Mouse (Mus musculus) neural tube, embryonic 14.5 days (tissue): ENCODE measurements around the gene Fam71b. TPM values are rescaled to one million over a fixed set of nuclear protein-coding genes. Genes with fewer than 3 reads are reported as not detected.

Experiments used
- ATAC-seq: fragments of 200-750 bp; cut with Nextera tagmentation; 2 replicates; pipeline ENCODE4 v1.8.0; 2017; ENCODE audit warnings: low read depth, mild to moderate bottlenecking, moderate TSS enrichment, moderate library complexity
- H3K27ac ChIP-seq: fragments of 300-500 bp; sonication (generic); 2 replicates; pipeline ENCODE4 v1.5.1; 2014; ENCODE audit warnings: low read depth, mild to moderate bottlenecking, control low read depth, low read length, moderate library complexity, mixed read lengths
- H3K27me3 ChIP-seq: fragments of 300-500 bp; sonication (generic); 2 replicates; pipeline ENCODE4 v1.6.1; 2014; ENCODE audit warnings: low read length; ENCODE audit not compliant: control insufficient read depth, insufficient read depth
- H3K36me3 ChIP-seq: fragments of 300-500 bp; sonication (generic); 2 replicates; pipeline ENCODE4 v1.6.1; 2014; ENCODE audit warnings: low read length, mixed read lengths; ENCODE audit not compliant: control insufficient read depth, insufficient read depth
- H3K4me1 ChIP-seq: fragments of 300-500 bp; sonication (generic); 2 replicates; pipeline ENCODE4 v1.6.1; 2014; ENCODE audit warnings: low read length; ENCODE audit not compliant: control insufficient read depth, insufficient read depth
- H3K4me2 ChIP-seq: fragments of 300-500 bp; sonication (generic); 2 replicates; pipeline ENCODE4 v1.6.1; 2014; ENCODE audit warnings: mild to moderate bottlenecking, low read depth, low read length, control low read depth
- H3K4me3 ChIP-seq: fragments of 300-500 bp; sonication (generic); 2 replicates; pipeline ENCODE4 v1.5.1; 2014; ENCODE audit warnings: low read depth, low read length, control low read depth, mixed read lengths
- H3K9ac ChIP-seq: fragments of 300-500 bp; sonication (generic); replicated peaks from 2 replicates; pipeline ENCODE4 v1.6.1; 2014; ENCODE audit warnings: low read depth, mild to moderate bottlenecking, control low read depth, low read length, mixed read lengths
- H3K9me3 ChIP-seq: fragments of 300-500 bp; sonication (generic); 2 replicates; pipeline ENCODE4 v1.6.1; 2016; ENCODE audit warnings: low read length; ENCODE audit not compliant: control insufficient read depth
- WGBS: fragments of 180-500 bp; shearing (Covaris S2); extraction: QIAGEN DNeasy Blood & Tissue Kit; methylation state at CpG from one replicate; pipeline ENCODE4 v1.1.7; 2014; 5-methylcytosine and 5-hydroxymethylcytosine counted together
- polyA plus RNA-seq: library from polyadenylated mRNA; unstranded; fragments of >200 nt; fragmentation: Nextera tagmentation; extraction: Ambion mirVana; gene quantifications from 2 replicates; pipeline ENCODE4 v1.2.1, GENCODE M21; 2014

Gene Fam71b
- polyA plus RNA-seq, 1 experiment from 2014 or later, result not detected

DNA sequence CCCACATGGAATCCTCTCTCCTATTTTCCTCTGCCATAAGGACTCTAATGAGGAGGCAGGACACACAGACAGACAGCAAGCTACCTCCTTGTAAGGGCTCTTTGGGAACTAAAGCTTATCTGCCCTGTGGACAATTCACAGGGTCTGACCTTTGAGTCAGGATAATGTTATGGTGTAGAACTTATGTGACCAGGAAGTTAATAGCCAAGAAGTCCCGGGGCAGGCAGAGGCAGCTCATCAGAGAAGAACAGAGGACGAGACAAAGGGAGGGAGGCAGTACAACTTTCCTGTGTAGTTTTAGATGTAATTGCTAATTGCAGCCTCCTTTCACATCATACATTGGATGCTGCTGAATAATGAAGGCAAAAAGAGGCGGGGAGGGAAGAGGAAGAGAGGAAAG, 5.7 kb upstream of the Fam71b start:
- H3K4me1 ChIP-seq, result no peaks in the 10 kb centered on the region
- no peak overlapping the region for H3K9ac ChIP-seq
- H3K4me3 ChIP-seq, result no peak overlapping the region
- H3K36me3 ChIP-seq, result no peaks in the 10 kb centered on the region
- H3K4me2 ChIP-seq, result no peak overlapping the region
- 40% methylated on average over 3 of the region's 3 CpGs for WGBS
- no peak overlapping the region for H3K27ac ChIP-seq
- no peaks in the 10 kb centered on the region for H3K27me3 ChIP-seq
- H3K9me3 ChIP-seq, result no peaks in the 10 kb centered on the region
- no peak for ATAC-seq

- ATAC-seq, result no peak
- H3K27me3 ChIP-seq, result no peaks in the 10 kb centered on the region
- 87% methylated on average over 7 of the region's 7 CpGs for WGBS
Observed at GRCm38 (mm10) chr11:46392890-46393289, 3.5 kb upstream of the Fam71b start.

GRCm38 (mm10) chr11:46393413-46393812, 2.9 kb upstream of the Fam71b start:
- H3K4me3 ChIP-seq, result no peak overlapping the region
- WGBS, result 89% methylated on average over 4 of the region's 4 CpGs
- no peak for ATAC-seq

More at GRCm38 (mm10) chr11:46392890-46393289, 3.5 kb upstream of the Fam71b start:
- no peaks in the 10 kb centered on the region for H3K4me1 ChIP-seq
- H3K4me2 ChIP-seq, result no peak overlapping the region
- no peaks in the 10 kb centered on the region for H3K36me3 ChIP-seq
- no peaks in the 10 kb centered on the region for H3K9me3 ChIP-seq
- no peak overlapping the region for H3K27ac ChIP-seq
- no peak overlapping the region for H3K9ac ChIP-seq
- H3K4me3 ChIP-seq, result no peak overlapping the region

GRCm38 (mm10) chr11:46395088-46395487, 1.3 kb upstream of the Fam71b start:
- ATAC-seq, result no peak
- H3K27me3 ChIP-seq, result no peaks in the 10 kb centered on the region
- H3K4me1 ChIP-seq, result no peaks in the 10 kb centered on the region
- 92% methylated on average over 2 of the region's 2 CpGs for WGBS
- H3K36me3 ChIP-seq, result no peaks in the 10 kb centered on the region
- no peak overlapping the region for H3K27ac ChIP-seq
- no peaks in the 10 kb centered on the region for H3K9me3 ChIP-seq
- H3K4me2 ChIP-seq, result no peak overlapping the region
- no peak overlapping the region for H3K9ac ChIP-seq
- H3K4me3 ChIP-seq, result no peak overlapping the region

More at GRCm38 (mm10) chr11:46393413-46393812, 2.9 kb upstream of the Fam71b start:
- no peak overlapping the region for H3K9ac ChIP-seq
- H3K36me3 ChIP-seq, result no peaks in the 10 kb centered on the region
- no peaks in the 10 kb centered on the region for H3K9me3 ChIP-seq
- H3K27me3 ChIP-seq, result no peaks in the 10 kb centered on the region
- H3K27ac ChIP-seq, result no peak overlapping the region
- no peaks in the 10 kb centered on the region for H3K4me1 ChIP-seq
- H3K4me2 ChIP-seq, result no peak overlapping the region

DNA sequence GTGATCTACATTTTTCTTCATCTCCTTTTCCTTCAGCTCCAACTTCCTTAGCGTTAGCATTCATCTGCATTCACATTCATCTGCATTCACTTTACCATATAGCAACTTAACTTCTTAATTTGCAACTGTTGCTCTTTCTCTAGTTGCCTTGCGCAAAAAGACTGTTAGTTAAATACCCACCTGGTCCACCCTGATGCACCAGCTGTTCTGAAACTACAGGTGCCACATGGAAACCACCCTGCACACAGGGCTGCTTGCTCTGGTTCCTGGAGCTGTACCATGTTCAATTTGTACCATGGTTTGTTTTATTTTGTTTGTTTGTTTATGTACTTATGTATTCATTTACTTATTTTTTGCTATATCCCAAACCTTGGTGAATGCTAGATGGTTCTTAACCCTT, 661 bp upstream of the Fam71b start:
- Histone ChIP-seq H3K9ac (no peak overlapping the region), H3K27me3 (no peaks in the 10 kb centered on the region), H3K27ac (no peak overlapping the region), H3K36me3 (no peaks in the 10 kb centered on the region), H3K9me3 (no peaks in the 10 kb centered on the region), H3K4me1 (no peaks in the 10 kb centered on the region), H3K4me3 (no peak overlapping the region), H3K4me2 (no peak overlapping the region)
- no peak for ATAC-seq
- WGBS, result 95% methylated on average over 2 of the region's 2 CpGs

DNA sequence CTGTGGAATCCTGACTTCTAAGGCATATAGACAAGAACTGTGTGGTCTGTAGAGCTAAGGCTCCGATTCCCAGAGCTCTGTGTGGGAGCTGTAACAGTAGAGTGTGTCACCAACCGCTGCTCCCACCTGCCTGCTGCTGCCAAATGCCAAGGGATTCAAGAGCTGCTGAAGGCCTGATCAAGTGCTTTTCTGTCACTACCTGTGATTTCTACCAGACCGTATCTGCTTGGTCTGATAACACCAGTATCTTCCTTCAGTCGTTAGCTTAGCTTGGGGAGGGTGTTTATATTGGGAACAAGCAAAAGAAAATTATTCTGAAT, 461 bp downstream of the Fam71b start:
- Histone ChIP-seq H3K36me3 (no peaks in the 10 kb centered on the region), H3K4me2 (no peak overlapping the region), H3K27me3 (no peaks in the 10 kb centered on the region), H3K27ac (no peak overlapping the region), H3K9me3 (no peaks in the 10 kb centered on the region), H3K9ac (no peak overlapping the region), H3K4me1 (no peaks in the 10 kb centered on the region), H3K4me3 (no peak overlapping the region)
- 88% methylated on average over 4 of the region's 4 CpGs for whole genome bisulfite sequencing
- ATAC-seq, result no peak

DNA sequence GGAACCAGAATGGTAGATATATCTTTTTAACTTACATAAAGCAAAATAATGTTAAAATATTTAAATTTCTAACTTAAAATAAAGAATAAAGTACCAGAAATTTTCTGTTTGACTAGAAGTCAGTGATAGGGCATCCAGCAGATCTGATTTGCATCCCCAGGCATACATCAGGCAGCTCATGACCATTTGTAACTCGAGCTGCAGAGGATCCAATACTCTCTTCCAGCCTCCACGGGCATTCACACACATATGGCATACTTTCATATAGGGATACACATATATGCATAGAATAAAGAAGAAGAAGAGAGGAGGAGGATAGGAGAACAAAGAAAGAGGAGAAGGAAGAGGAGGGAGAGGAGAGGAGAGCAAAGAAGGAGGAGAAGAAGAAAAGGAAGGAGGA, 1.5 kb downstream of the Fam71b start:
- no peak for ATAC-seq
- Histone ChIP-seq H3K9ac (no peak overlapping the region), H3K4me2 (no peak overlapping the region), H3K27ac (no peak overlapping the region), H3K9me3 (no peaks in the 10 kb centered on the region), H3K4me3 (no peak overlapping the region), H3K27me3 (no peaks in the 10 kb centered on the region), H3K4me1 (no peaks in the 10 kb centered on the region), H3K36me3 (no peaks in the 10 kb centered on the region)
- WGBS, result 68% methylated on average over 2 of the region's 2 CpGs

DNA sequence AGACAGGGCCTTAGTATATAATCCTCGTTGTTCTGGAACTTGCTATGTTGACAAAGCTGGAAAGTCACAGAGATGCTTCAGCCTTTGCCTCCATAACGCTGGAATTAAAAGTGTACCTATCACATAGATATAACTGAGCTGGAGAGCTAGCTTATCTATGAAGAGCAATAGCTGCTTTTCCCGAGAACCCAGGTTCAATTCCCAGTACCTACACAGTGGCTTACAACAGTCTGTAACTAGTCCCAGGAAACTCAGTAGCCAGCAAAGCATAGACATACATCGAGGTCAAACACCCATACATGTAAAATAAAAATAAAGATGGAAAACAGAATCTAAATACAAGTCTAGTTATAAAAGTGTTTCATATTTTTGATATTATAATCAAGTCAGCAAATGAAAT, 2.1 kb downstream of the Fam71b start:
- H3K36me3 ChIP-seq, result no peaks in the 10 kb centered on the region
- no peaks in the 10 kb centered on the region for H3K9me3 ChIP-seq
- 88% methylated on average over 4 of the region's 4 CpGs for WGBS
- H3K9ac ChIP-seq, result no peak overlapping the region
- no peaks in the 10 kb centered on the region for H3K4me1 ChIP-seq
- no peak overlapping the region for H3K27ac ChIP-seq
- no peak overlapping the region for H3K4me3 ChIP-seq
- no peak overlapping the region for H3K4me2 ChIP-seq
- no peak for ATAC-seq
- H3K27me3 ChIP-seq, result no peaks in the 10 kb centered on the region

- Histone ChIP-seq H3K27ac (no peak overlapping the region), H3K9me3 (no peaks in the 10 kb centered on the region), H3K4me2 (no peak overlapping the region), H3K9ac (no peak overlapping the region), H3K27me3 (no peaks in the 10 kb centered on the region), H3K36me3 (no peaks in the 10 kb centered on the region), H3K4me1 (no peaks in the 10 kb centered on the region), H3K4me3 (no peak overlapping the region)
- WGBS, result 76% methylated on average over 5 of the region's 5 CpGs
- ATAC-seq, result no peak
Observed at GRCm38 (mm10) chr11:46398933-46399383, 2.6 kb downstream of the Fam71b start.

DNA sequence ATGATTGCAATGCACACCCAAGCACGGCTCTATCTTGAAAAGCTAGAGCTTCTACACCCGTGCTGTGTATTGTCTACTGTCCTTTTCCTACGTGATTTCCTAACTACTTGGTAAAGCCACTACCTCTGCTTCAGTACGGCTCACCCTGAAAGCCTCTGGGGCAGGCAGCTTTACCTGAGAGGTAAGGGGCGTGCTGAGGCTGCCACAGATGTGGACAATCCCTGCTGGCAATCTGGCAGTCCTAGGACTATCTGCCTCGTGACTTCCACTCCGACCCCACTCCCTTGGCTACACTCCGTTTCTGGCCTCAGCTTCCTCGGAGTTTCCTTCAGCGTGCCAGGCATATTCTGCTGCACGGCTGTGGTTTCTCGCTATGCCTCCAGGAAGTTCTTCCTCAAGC, 5.2 kb downstream of the Fam71b start:
- H3K4me3 ChIP-seq, result no peak overlapping the region
- WGBS, result 85% methylated on average over 12 of the region's 12 CpGs

More for the DNA sequence above, 5.2 kb downstream of the Fam71b start:
- H3K4me2 ChIP-seq, result no peak overlapping the region
- H3K27me3 ChIP-seq, result no peaks in the 10 kb centered on the region
- H3K9me3 ChIP-seq, result no peaks in the 10 kb centered on the region
- H3K4me1 ChIP-seq, result no peaks in the 10 kb centered on the region
- no peak overlapping the region for H3K27ac ChIP-seq
- no peak overlapping the region for H3K9ac ChIP-seq
- no peaks in the 10 kb centered on the region for H3K36me3 ChIP-seq
- ATAC-seq, result no peak
